Mouse (Mus musculus): ENCODE data around the gene Tcl1b2.
"Not testable (repeated sequence)": the region's sequence is repeated elsewhere in the genome, so short reads cannot be mapped to it uniquely, and the experiment has no call there.

GRCm38 (mm10) chr12:105190743-105191142 is 44.9 kb downstream of the Tcl1b2 start, which contains the start of gene Tcl1b3:
- not testable (repeated sequence) for TF ChIP-seq CTCF (IDR thresholded peaks at IDR 0.05; ENCODE audit: borderline replicate concordance, extremely low read depth, insufficient read depth, insufficient read length); POLR2A (IDR thresholded peaks at IDR 0.05; ENCODE audit: borderline replicate concordance, extremely low read depth, insufficient read depth, insufficient read length, poor library complexity, severe bottlenecking)
